Mouse (Mus musculus) kidney, embryonic 14.5 days (tissue): Measurements from ENCODE around the gene Lefty2. TPM values are rescaled to one million over a fixed set of nuclear protein-coding genes. Genes with fewer than 3 reads are reported as not detected.

Experiments
- ATAC-seq: fragments of 200-750 bp; cut with Nextera tagmentation; 2 replicates; pipeline ENCODE4 v1.8.0; 2017; ENCODE audit warnings: moderate number of reproducible peaks, mild to moderate bottlenecking, moderate TSS enrichment, moderate library complexity; ENCODE audit not compliant: low FRiP score, low TSS enrichment
- H3K27ac ChIP-seq: fragments of 300-500 bp; sonication (generic); 2 replicates; pipeline ENCODE4 v1.5.1; 2014; ENCODE audit warnings: low read depth, mild to moderate bottlenecking, low read length, moderate library complexity, mixed read lengths
- H3K27me3 ChIP-seq: fragments of 300-500 bp; sonication (generic); 2 replicates; pipeline ENCODE4 v1.6.1; 2014; ENCODE audit warnings: mild to moderate bottlenecking, low read length; ENCODE audit not compliant: control insufficient read depth, insufficient read depth
- H3K36me3 ChIP-seq: fragments of 300-500 bp; sonication (generic); 2 replicates; pipeline ENCODE4 v1.6.1; 2014; ENCODE audit warnings: low read length, mixed read lengths; ENCODE audit not compliant: control insufficient read depth, insufficient read depth
- H3K4me1 ChIP-seq: fragments of 300-500 bp; sonication (generic); 2 replicates; pipeline ENCODE4 v1.6.1; 2014; ENCODE audit warnings: low read length, mixed read lengths; ENCODE audit not compliant: control insufficient read depth, insufficient read depth
- H3K4me2 ChIP-seq: fragments of 300-500 bp; sonication (generic); replicated peaks from 2 replicates; pipeline ENCODE4 v1.6.1; 2014; ENCODE audit warnings: low read depth, mild to moderate bottlenecking, low read length
- H3K4me3 ChIP-seq: fragments of 300-500 bp; sonication (generic); 2 replicates; pipeline ENCODE4 v1.5.1; 2014; ENCODE audit warnings: mild to moderate bottlenecking, low read length
- H3K9ac ChIP-seq: fragments of 300-500 bp; sonication (generic); 2 replicates; pipeline ENCODE4 v1.6.1; 2014; ENCODE audit warnings: low read depth, mild to moderate bottlenecking, low read length, moderate library complexity
- H3K9me3 ChIP-seq: fragments of 300-500 bp; sonication (generic); 2 replicates; pipeline ENCODE4 v1.6.1; 2016; ENCODE audit warnings: low read length; ENCODE audit not compliant: control insufficient read depth
- WGBS: fragments of 180-500 bp; shearing (Covaris S2); extraction: QIAGEN DNeasy Blood & Tissue Kit; methylation state at CpG from one replicate; pipeline ENCODE4 v1.1.7; 2014; 5-methylcytosine and 5-hydroxymethylcytosine counted together
- polyA plus RNA-seq: library from polyadenylated mRNA; unstranded; fragments of >200 nt; fragmentation: Nextera tagmentation; extraction: Ambion mirVana; gene quantifications from 2 replicates; pipeline ENCODE4 v1.2.1, GENCODE M21; 2014

The Lefty2 gene
- polyA plus RNA-seq, result not detected in 2 replicates

DNA sequence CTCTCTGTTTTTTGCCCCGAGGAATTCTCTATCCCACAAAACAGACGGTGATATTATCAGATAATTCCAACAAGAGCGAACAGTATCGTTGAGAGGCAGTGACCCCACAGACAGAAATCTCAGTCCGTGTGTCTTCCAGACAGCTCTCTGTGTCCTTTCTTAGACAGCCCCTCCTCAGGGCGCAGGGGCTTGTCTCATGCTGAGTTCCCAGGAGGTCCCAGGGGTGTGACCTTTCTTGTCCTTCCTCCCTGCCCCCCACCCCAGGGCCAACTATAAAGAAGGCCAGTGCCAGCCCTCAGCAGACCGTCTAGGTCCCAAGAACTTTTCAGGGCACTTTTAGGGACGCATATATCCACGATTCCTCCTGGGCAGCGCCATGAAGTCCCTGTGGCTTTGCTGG lies at the start of gene Lefty2:
TSS of gene Lefty2 (plus strand) at position 301 of the 400 bp plus-strand sequence.
- H3K9ac ChIP-seq, result no peak within 1 kb of the TSS
- H3K27me3 ChIP-seq, result peaks cover 26% of the 10 kb centered on the region
- H3K36me3 ChIP-seq, result no peaks in the 10 kb centered on the region
- 66% methylated on average over 10 of the region's 10 CpGs for WGBS
- peaks cover 9% of the 10 kb centered on the region; the same call in 1 of the 2 replicates for H3K4me1 ChIP-seq
- no peak within 1 kb of the TSS for H3K27ac ChIP-seq
- no peaks in the 10 kb centered on the region for H3K9me3 ChIP-seq
- H3K4me2 ChIP-seq, result no peak within 1 kb of the TSS
- no peak within 1 kb of the TSS for H3K4me3 ChIP-seq
- no peak for ATAC-seq

DNA sequence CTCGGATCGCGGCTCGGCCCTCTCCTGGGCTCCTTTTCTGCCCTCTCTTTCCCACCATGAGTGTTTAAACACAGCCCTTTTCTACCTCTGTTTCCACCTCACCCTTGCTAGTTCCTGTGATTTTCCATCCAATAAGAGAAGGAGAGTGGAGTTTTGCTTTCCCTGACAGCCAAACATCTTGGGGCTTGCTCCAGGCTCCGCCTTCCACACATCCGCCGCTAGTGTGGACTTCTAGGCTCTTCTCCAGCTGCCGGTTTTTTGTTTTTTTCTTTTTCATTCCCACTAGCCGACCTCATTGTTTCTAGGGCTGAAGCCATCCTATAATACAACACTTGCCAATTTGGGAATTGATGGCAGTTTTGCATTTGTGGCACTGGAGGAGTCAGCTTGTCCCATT lies 44.8 kb upstream of the Lefty2 start:
- Histone ChIP-seq H3K27ac (peak overlapping the region; percentile 86), H3K9ac (peak overlapping the region; percentile 44; the same call in 1 of the 2 replicates), H3K4me1 (peaks cover 30% of the 10 kb centered on the region), H3K36me3 (no peaks in the 10 kb centered on the region), H3K9me3 (no peaks in the 10 kb centered on the region), H3K4me3 (peak overlapping the region; percentile 31), H3K27me3 (no peaks in the 10 kb centered on the region), H3K4me2 (peak overlapping the region; percentile 56)
- 0% methylated on average over 9 of the region's 9 CpGs for WGBS
- peak; percentile 36 for ATAC-seq

- ATAC-seq, result no peak
- Histone ChIP-seq H3K9ac (peak overlapping the region; percentile 44; the same call in 1 of the 2 replicates), H3K4me1 (peaks cover 30% of the 10 kb centered on the region), H3K27me3 (no peaks in the 10 kb centered on the region), H3K9me3 (no peaks in the 10 kb centered on the region), H3K36me3 (no peaks in the 10 kb centered on the region), H3K4me2 (peak overlapping the region; percentile 56), H3K4me3 (peak overlapping the region; percentile 31), H3K27ac (peak overlapping the region; percentile 86)
- WGBS, result 15% methylated on average over 11 of the region's 11 CpGs
Measured at GRCm38 (mm10) chr1:180848511-180849241, 44.2 kb upstream of the Lefty2 start.

GRCm38 (mm10) chr1:180849701-180850301 lies 43.1 kb upstream of the Lefty2 start:
- Histone ChIP-seq H3K4me1 (peaks cover 30% of the 10 kb centered on the region), H3K4me2 (peak overlapping the region; percentile 75), H3K27ac (peak overlapping the region; percentile 99), H3K27me3 (no peaks in the 10 kb centered on the region), H3K9ac (peak overlapping the region; percentile 74), H3K9me3 (no peaks in the 10 kb centered on the region), H3K36me3 (no peaks in the 10 kb centered on the region), H3K4me3 (peak overlapping the region; percentile 86)
- no peak for ATAC-seq
- WGBS, result 31% methylated on average over 11 of the region's 11 CpGs

- Histone ChIP-seq H3K9me3 (no peaks in the 10 kb centered on the region), H3K4me2 (peak within 1 kb of the TSS; percentile 86), H3K9ac (peak within 1 kb of the TSS; percentile 87), H3K36me3 (peaks cover 4% of the 10 kb centered on the region; the same call in 1 of the 2 replicates), H3K27me3 (no peaks in the 10 kb centered on the region), H3K4me3 (peak within 1 kb of the TSS; percentile 86), H3K27ac (peak within 1 kb of the TSS; percentile 99), H3K4me1 (peaks cover 30% of the 10 kb centered on the region)
- WGBS, result under 1% methylated on average over 77 of the region's 77 CpGs
- peak; percentile 99 for ATAC-seq
Measured at GRCm38 (mm10) chr1:180850316-180851270, 42.3 kb upstream of the Lefty2 start, which contains the start of gene Sde2. Sde2 (plus strand) TSS chr1:180851127.

GRCm38 (mm10) chr1:180858763-180859162 lies 34.1 kb upstream of the Lefty2 start:
- no peak overlapping the region for H3K4me3 ChIP-seq
- peaks cover 81% of the 10 kb centered on the region for H3K36me3 ChIP-seq
- H3K27ac ChIP-seq, result no peak overlapping the region
- no peak overlapping the region for H3K4me2 ChIP-seq
- H3K27me3 ChIP-seq, result no peaks in the 10 kb centered on the region
- H3K4me1 ChIP-seq, result no peaks in the 10 kb centered on the region
- no peak for ATAC-seq
- no peak overlapping the region for H3K9ac ChIP-seq
- no peaks in the 10 kb centered on the region for H3K9me3 ChIP-seq

DNA sequence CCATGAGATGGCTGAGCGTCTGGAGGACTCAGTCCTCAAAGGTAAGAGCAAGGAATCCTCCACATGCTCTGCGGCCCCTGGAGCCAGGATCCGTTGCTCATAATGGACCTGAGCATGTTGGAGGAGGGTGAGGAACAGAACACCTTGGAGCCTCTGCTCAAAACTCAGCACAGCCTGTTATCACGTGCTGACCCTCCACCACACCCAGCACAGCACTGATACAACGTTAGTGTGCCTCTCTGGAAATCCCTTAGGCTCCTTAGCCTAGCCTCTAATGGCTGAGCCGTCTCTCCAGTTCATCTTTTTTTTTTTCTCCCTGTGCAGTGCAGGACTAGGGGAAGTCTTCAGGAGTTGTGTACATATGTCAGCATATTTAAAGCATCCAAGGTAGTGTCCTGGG lies 32.9 kb upstream of the Lefty2 start:
- Histone ChIP-seq H3K4me2 (no peak overlapping the region), H3K27ac (no peak overlapping the region), H3K36me3 (peaks cover 90% of the 10 kb centered on the region), H3K4me3 (no peak overlapping the region), H3K9ac (no peak overlapping the region), H3K27me3 (no peaks in the 10 kb centered on the region), H3K4me1 (no peaks in the 10 kb centered on the region), H3K9me3 (no peaks in the 10 kb centered on the region)
- 90% methylated on average over 6 of the region's 6 CpGs for WGBS
- no peak for ATAC-seq

- H3K9ac ChIP-seq, result no peak overlapping the region
- no peak overlapping the region for H3K4me3 ChIP-seq
- H3K27me3 ChIP-seq, result no peaks in the 10 kb centered on the region
- H3K4me2 ChIP-seq, result no peak overlapping the region
- H3K9me3 ChIP-seq, result no peaks in the 10 kb centered on the region
- no peak for ATAC-seq
- 30% methylated on average over 1 of the region's 1 CpGs for WGBS
- no peaks in the 10 kb centered on the region for H3K4me1 ChIP-seq
- H3K27ac ChIP-seq, result no peak overlapping the region
- peaks cover 85% of the 10 kb centered on the region for H3K36me3 ChIP-seq
Measured at GRCm38 (mm10) chr1:180863606-180864005, 29.3 kb upstream of the Lefty2 start.
